Mouse (Mus musculus) c-Kit-positive CD71-positive TER-119-positive erythroid progenitor cells, embryonic 14.5 days (primary cell): ENCODE data around the gene B4galt4.

ENCODE experiments used
- DNase-seq: peaks from one replicate; pipeline ENCODE4 v3.0.0-alpha.2; 2013; ENCODE audit warnings: low spot score

Gene B4galt4

GRCm38 (mm10) chr16:38729139-38729538, 12.9 kb upstream of the B4galt4 start:
- no peak for DNase-seq

DNA sequence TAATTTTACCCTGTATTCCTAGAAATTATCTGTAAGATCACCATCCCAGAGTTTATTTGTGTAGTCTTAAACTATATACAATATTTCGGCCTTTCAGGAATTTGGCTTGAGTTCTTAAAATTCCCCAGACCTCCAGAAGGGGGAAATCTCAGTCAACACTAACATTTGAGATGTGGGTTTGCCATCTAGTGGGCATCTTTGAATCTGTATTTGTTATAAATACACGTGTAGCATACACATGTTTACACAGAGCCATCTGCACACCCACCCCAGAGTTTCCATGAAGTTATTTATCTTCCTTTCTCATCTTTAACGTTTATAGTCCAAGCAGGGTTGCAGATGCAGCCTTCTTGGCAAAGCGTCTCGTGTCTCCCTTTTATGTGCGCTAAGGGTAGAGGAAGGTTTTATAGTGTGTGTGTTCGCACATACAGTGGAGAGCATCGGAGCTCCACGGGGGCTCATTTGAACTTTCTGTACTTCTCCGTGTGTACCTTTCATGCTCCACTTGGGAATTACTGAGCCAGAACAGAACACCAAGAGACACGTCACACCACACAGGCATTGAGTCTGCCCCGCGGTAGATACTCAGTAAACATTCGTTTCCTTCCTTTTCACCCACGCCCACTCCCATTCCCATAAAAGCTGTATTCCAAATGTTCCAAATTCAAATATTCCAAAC, 12.3 kb upstream of the B4galt4 start:
- no peak for DNase-seq

- DNase-seq = no peak
Measured at GRCm38 (mm10) chr16:38730921-38731320, 11.1 kb upstream of the B4galt4 start.

DNA sequence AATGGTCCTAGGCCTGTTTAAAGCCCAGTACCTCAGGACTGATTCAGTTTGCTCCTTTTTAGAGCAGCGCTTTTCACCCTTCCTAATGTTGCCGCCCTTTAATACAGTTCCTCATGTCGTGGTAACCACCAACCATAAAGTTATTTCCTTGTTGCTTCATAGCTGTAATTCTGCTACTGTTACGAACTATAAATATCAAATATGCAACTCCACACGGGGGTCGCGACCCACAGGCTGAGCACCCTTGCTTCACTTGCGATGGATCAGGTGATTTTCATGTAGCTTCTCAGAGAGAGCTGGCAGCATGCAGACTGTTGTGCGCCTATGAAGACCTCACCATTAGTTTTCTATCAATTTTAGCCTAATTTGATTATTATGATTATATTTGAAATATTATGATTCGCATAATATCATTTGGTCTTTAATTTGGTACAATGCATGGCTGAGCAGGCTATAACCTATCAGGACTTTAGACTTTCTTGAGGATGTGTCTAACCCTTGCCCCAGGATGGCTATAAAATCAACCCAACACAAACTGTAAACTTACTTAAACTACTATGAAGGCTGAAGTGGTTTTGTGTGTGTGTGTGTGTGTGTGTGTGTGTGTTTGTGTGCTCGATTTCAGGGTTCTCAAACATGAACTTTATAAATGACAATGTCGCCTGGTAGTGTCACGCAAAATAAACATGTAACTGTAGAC, 710 bp upstream of the B4galt4 start:
- no peak for DNase-seq

GRCm38 (mm10) chr16:38742659-38743131, 631 bp downstream of the B4galt4 start:
- DNase-seq = no peak

- DNase-seq = no peak
Measured at GRCm38 (mm10) chr16:38743941-38744673, 2.0 kb downstream of the B4galt4 start.

DNA sequence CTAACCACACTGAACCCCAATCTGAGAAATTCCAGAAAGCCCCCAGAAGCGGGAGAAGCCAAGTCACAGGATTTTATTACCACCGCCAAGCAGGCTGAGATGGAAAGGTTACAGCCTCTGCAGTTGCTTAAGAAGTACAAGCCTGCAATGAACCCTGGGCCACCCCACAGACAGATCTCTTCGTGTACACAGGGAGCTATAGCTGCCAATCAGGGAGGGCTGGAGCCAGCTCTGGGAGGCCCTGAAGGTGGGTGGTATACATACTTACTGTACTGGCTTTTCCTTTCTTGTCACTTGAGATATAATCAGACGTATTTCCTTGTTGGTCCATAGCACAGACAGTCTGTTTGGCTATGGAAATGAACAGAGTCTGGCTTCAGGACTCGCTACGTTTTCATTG, 8.7 kb downstream of the B4galt4 start:
- no peak for DNase-seq

DNA sequence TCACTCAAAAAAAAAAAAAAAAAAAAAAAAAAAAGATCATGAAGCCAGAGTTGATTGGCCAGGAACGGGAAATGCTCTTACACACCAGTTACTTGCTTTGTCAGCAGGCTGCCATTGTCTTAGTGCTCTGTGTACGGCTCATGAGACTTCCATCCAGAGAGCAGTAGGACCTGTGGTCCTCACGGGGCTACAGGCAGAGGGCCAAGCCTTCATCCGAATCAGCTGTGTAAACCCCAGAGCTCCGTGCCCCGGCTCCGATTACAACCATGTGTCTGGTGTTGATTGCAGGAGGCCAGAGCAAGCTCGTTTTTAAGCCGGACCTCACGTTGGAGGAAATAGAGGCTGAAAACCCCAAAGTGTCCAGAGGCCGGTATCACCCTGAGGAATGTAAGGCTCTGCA, 11.6 kb downstream of the B4galt4 start:
- no peak for DNase-seq

DNA sequence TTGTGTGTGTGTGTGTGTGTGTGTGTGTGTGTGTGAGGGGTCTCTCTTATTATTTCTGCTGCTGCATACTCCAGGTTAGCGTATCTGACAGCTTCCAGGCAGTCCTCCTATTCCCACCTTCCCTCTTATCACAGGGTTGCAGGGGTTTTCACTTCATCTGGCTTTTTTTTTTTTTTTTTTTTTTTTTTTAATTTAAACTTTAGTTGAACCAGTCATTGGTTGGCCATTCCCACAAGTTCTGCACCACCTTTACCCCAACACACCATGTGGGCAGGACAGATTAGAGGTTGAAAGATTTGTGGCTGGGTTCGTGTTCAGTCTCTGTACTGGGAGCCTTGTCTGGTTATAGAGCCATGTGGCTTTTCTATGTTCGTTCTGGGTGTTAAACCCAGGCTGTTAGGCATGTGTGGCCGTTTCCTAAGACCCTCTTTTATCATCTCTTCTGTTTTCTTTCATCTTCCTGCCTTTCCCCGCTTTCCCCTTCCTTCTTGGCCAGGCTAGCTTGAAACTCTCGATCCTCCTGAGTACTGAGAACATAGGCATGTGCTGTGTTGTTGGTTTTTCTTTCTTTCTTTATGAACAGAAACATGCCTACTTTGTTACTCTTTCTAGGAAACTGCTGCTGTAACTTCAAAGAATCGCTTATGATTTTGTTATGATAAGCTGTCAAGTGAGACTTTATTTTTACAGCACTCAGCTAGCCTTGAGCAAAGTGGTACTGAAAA, 13.6 kb downstream of the B4galt4 start:
- DNase-seq = peak; percentile 40

- no peak for DNase-seq
Measured at GRCm38 (mm10) chr16:38756177-38756503, 14.1 kb downstream of the B4galt4 start.

GRCm38 (mm10) chr16:38756572-38756971, 14.5 kb downstream of the B4galt4 start:
- no peak for DNase-seq

DNA sequence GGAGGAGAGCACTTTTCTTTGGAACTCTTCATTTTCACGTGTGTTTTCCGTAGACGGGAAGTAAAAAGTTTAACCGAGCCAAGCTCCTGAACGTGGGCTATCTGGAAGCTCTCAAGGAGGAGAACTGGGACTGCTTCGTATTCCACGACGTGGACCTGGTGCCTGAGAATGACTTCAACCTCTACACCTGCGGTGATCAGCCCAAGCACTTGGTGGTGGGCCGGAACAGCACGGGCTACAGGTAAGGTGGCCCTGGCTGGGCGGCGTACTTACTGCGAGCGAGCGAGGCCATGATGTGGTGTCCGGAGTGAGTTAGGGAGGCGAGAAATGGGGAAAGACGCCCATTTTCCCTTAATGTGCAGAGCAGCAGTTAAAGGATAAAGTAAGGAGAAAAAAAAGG, 15.6 kb downstream of the B4galt4 start:
- DNase-seq = no peak

DNA sequence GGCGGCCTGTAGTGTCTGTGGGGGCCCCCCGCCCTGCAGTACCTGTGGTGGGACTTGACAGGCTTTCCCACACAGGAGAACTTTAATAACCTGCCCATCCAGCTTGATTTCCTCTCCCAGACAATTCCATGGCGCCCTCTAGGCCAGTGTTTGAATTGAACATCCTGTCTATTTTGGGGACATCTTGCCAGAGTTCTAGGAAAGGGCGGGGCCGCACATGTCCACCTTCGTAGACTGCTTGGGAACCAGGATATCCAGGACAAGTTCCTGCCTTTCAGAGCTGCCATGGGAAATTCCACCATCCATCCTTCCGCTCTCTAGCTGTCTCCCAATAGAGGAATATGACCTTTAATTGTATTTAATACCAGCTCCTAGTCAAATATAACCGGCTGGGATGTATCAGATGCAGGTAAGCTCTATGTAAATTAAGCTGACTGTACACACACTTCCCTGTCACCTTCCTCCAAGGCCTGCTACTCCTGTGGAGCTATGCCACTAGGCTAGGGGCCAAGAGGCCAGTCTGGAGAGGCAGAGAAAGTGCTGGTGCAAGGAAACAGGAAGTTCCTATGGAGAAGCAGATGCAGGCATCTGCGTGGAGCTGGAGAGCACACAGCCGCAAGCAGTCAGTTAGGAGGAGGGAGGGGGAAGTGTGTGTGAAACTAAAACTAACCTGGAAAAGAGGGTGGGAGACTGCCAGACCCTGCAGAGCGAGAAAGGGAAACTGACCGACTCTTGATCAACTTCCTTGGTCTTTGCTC, 16.2 kb downstream of the B4galt4 start:
- no peak for DNase-seq

DNA sequence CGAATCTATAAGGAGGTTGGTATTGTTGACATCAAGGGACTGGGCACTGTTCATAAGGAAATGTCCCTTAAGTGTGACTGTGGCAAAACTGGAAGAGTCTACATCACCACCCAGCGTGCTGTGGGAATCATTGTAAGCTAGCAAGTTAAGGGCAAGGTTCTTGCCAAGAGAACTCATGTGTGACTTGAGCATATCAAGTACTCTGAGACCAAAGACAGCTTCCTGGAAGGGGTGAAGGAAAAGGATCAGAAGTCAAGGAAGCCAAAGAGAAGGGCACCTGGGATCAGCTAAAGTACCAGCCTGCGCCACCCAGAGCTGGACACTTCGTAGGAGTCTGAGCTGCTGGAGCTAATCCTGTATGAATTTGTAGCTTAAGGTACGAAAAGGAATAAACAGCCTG, 18.2 kb downstream of the B4galt4 start:
- DNase-seq = no peak

DNA sequence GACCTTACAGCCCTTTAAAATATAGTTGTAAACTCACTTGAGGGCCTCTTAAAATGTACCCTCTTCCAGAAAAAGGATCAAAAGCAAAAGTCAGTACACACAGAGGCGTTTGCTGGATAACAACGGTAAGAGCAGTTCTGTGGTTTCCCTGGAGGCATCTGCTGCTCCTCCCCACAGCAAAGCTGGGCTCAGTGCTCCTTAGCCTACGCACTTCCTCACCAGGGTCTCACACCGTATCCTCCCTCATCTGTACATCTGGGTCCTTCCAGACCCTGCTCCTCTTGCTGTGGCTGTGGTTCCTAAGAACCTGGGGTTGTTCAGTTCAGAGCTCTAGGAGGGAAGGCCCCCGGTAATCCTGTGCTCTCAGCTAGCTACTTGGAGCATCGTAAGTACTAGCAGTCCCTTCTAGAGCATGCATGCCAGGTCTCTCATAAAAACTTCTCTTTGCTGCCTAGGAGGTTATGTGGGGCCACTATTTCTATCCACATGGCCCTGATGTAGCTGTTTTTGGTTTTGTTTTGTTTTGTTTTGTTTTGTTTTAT, 18.8 kb downstream of the B4galt4 start:
- DNase-seq = no peak

DNA sequence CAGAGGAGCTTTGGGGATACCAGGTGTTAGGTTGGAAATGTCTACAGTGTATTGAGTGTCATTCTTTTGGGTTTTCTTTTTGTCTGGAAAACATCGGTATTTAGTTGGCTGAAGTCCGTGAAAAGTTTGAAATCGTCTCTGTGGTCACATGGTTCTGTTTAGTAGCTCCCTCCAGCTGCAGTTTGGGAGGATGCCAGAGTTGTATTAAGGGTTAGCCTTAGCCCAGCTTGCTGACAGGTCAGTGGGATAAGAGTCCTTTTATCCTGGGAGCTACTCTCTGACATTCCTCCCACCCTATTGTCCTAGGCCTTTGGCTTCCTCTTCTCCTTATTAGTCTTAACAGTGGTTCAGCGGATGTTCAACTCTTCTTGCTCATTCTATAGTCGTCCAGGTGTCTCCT, 19.9 kb downstream of the B4galt4 start:
- DNase-seq = no peak

GRCm38 (mm10) chr16:38762401-38762800, 20.3 kb downstream of the B4galt4 start:
- no peak for DNase-seq

DNA sequence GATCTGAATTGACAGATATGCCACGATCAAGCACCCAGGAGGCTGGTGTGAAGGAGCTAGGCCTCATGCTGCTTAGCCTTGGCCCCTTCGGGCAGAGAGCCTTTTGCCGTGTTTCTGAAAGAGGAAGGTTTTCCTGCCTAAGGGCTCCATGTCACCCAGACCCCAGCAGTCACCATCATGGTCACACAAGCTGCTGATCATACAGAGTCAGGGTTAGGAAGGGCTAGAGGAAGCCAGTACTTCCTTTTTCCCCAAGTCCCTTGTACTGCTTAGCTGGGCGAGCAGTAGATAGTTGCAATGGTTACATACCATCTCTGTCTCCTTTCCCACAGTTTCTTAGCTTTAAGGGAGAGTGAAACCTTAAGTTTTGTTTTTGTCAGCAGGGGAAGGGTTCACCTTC, 21.4 kb downstream of the B4galt4 start:
- DNase-seq = no peak

GRCm38 (mm10) chr16:38766671-38767070, 24.6 kb downstream of the B4galt4 start:
- DNase-seq = no peak

DNA sequence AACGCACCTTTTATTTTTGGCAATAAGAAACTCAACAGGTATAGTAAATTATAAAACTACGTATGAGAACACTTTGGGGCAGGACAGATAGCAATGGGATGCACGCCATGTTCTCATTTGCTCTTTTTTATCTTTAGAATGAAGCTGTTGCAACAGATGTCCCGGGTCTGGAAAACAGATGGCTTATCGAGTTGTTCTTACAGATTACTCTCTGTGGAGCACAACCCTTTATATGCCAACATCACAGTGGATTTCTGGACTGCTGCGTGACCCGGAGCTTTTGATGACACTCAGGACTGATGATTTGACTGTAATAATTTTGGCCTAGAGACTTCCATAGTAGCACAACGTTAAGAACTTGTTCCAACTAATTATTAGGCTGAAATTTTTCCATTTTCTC, 25.7 kb downstream of the B4galt4 start:
- no peak for DNase-seq

GRCm38 (mm10) chr16:38768386-38768785, 26.3 kb downstream of the B4galt4 start:
- no peak for DNase-seq

DNA sequence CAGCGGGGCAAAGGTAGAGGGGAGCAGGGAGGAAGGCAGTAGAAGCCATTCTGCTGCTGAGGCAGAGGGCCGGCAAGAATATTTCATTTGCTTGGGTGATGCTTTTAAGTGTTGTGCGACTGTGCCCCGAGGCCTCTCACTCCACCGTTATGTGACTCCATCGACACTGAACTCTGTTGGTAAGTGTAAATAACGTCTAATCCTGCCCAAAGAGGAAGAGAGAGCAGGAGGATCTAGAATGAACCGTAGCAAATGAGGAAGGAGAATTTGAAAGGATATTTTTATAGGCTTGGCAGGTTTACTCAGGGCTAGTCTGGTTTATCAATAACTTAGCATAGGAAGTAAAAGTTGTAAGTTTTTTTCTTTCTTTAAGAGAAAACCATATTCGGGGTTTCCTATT, 27.5 kb downstream of the B4galt4 start:
- no peak for DNase-seq
